Mouse (Mus musculus) heart, postnatal 0 days (tissue): Measurements from ENCODE around the gene Xpnpep1. TPM values are rescaled to one million over a fixed set of nuclear protein-coding genes. Genes with fewer than 3 reads are reported as not detected.

Experiments
- ATAC-seq: fragments of 200-750 bp; cut with Nextera tagmentation; 2 replicates; pipeline ENCODE4 v1.8.0; 2017; ENCODE audit warnings: low read depth, moderate number of reproducible peaks, moderate library complexity; ENCODE audit not compliant: insufficient read depth
- DNase-seq: peaks from one replicate; pipeline ENCODE4 v3.0.0-alpha.2; 2016; ENCODE audit warnings: low spot score
- H3K27ac ChIP-seq: fragments of 300-500 bp; sonication (generic); 2 replicates; pipeline ENCODE4 v1.5.1; 2014; ENCODE audit warnings: low read depth, mild to moderate bottlenecking
- H3K27me3 ChIP-seq: fragments of 300-500 bp; sonication (generic); 2 replicates; pipeline ENCODE4 v1.6.1; 2014; ENCODE audit warnings: low read length, mixed read lengths; ENCODE audit not compliant: control insufficient read depth, insufficient read depth
- H3K36me3 ChIP-seq: fragments of 300-500 bp; sonication (generic); replicated peaks from 2 replicates; pipeline ENCODE4 v1.6.1; 2014; ENCODE audit warnings: low read length, mixed read lengths; ENCODE audit not compliant: control insufficient read depth, insufficient read depth
- H3K4me1 ChIP-seq: fragments of 300-500 bp; sonication (generic); 2 replicates; pipeline ENCODE4 v1.6.1; 2014; ENCODE audit warnings: antibody characterized with exemption; ENCODE audit not compliant: control insufficient read depth, insufficient read depth
- H3K4me2 ChIP-seq: fragments of 300-500 bp; sonication (generic); 2 replicates; pipeline ENCODE4 v1.6.1; 2014; ENCODE audit warnings: low read depth, mild to moderate bottlenecking, low read length, moderate library complexity
- H3K4me3 ChIP-seq: fragments of 300-500 bp; sonication (generic); 2 replicates; pipeline ENCODE4 v1.5.1; 2014; ENCODE audit warnings: low read depth, low read length
- H3K9ac ChIP-seq: fragments of 300-500 bp; sonication (generic); replicated peaks from 2 replicates; pipeline ENCODE4 v1.6.1; 2014; ENCODE audit warnings: low read depth, low read length, mixed read lengths
- H3K9me3 ChIP-seq: fragments of 300-500 bp; sonication (generic); replicated peaks from 2 replicates; pipeline ENCODE4 v1.6.1; 2016; ENCODE audit warnings: low read length; ENCODE audit not compliant: control insufficient read depth
- CTCF ChIP-seq: IDR thresholded peaks from 2 replicates; pipeline ENCODE4 v1.5.1; 2016; ENCODE audit warnings: antibody characterized with exemption, control low read depth, low read depth
- EP300 ChIP-seq: IDR thresholded peaks from 2 replicates; pipeline ENCODE4 v1.6.1; 2016; ENCODE audit warnings: antibody characterized with exemption, low read depth
- WGBS: fragments of 180-500 bp; shearing (Covaris S2); extraction: QIAGEN DNeasy Blood & Tissue Kit; methylation state at CpG from one replicate; pipeline ENCODE4 v1.1.7; 2014; 5-methylcytosine and 5-hydroxymethylcytosine counted together
- polyA plus RNA-seq: library from polyadenylated mRNA; unstranded; fragments of >200 nt; fragmentation: Nextera tagmentation; extraction: Ambion mirVana; gene quantifications from 2 replicates; pipeline ENCODE4 v1.2.1, GENCODE M21; 2015
- total RNA-seq: library from RNA; depleted of rRNA; stranded (reverse); fragments of >200 nt; gene quantifications from 2 replicates; pipeline ENCODE4 v1.2.3, GENCODE M21; 2014; ENCODE audit warnings: low replicate concordance

Xpnpep1 gene
- total and polyA plus RNA-seq, 2 experiments from 2014 or later = 107 to 119 TPM

DNA sequence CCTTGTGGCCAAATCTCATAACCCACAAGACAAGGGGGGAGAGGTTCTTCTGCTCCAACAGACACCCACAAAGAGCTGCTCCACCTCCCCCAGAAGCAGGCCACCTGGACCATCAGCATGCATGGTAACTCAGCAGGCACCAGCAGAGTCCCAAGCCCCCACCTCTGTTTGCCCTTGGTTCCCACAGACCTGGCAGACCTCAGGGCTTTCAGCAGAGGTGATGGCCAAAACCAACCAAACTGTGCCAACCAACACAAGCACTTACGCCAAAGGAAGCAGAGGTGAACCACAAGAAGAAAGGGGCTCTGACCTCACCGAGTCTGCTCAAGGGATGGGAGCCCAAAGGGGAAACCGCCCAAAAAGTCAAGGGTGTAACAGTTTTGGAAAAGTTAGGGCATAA is 26.3 kb downstream of the Xpnpep1 start:
- TF ChIP-seq EP300 = no peak
- TF ChIP-seq CTCF = no peak
- H3K4me2 ChIP-seq = no peak overlapping the region
- no peak for ATAC-seq
- no peak for DNase-seq
- H3K27me3 ChIP-seq = no peaks in the 10 kb centered on the region
- H3K9ac ChIP-seq = no peak overlapping the region
- peaks cover 46% of the 10 kb centered on the region for H3K4me1 ChIP-seq
- 77% methylated on average over 3 of the region's 3 CpGs for whole genome bisulfite sequencing
- 0 out of 2 replicates have a peak overlapping the region, but pooled peaks have one; percentile 8 for H3K27ac ChIP-seq
- H3K9me3 ChIP-seq = no peaks in the 10 kb centered on the region
- no peak overlapping the region for H3K4me3 ChIP-seq
- H3K36me3 ChIP-seq = peaks cover 51% of the 10 kb centered on the region

DNA sequence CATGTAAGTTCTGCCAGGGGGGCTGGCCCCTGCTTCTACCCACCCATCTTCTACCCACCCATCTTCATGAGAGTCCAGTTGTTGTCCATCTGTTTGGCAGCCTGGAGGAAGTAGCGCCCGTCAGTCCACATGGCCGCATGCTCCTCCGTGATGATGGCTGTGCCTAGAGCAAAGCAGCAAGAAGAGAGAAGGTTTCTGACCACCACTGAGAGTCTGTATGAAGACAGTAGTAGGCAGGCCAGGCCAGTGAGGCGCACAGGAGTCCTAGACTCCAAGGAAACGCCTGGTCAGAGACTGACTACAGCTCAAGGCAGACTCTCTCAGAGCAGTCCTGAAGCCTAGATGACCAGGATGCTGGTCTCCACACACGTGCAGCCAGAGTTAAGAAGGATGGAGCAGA is 26.7 kb downstream of the Xpnpep1 start:
- 0 out of 2 replicates have a peak overlapping the region, but pooled peaks have one; percentile 8 for H3K27ac ChIP-seq
- 88% methylated on average over 7 of the region's 7 CpGs for WGBS
- TF ChIP-seq CTCF (no peak), EP300 (no peak)
- H3K27me3 ChIP-seq = no peaks in the 10 kb centered on the region
- peaks cover 50% of the 10 kb centered on the region for H3K4me1 ChIP-seq
- DNase-seq (no peak), ATAC-seq (no peak)
- H3K4me3 ChIP-seq = no peak overlapping the region
- H3K36me3 ChIP-seq = peaks cover 51% of the 10 kb centered on the region
- H3K9ac ChIP-seq = no peak overlapping the region
- H3K4me2 ChIP-seq = no peak overlapping the region
- no peaks in the 10 kb centered on the region for H3K9me3 ChIP-seq

DNA sequence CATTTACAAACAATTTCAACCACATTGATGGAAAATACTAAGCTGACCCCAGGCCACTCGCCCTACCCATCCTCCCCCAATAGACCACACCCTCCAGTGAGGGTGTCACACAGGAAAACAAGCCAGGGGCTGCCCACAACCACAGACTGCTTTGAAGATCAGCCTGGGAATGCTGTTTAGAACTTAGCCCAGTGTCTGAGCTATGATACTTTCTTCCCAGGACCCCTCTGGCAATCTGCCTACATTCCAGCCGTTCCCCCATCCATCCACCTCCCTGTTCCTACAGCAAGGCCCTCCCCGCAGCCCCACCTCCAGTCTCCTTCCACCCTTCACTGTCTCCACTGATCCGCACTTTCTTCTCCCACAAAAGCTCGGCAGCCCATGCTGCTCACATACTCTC is 29.1 kb downstream of the Xpnpep1 start:
- 45% methylated on average over 5 of the region's 5 CpGs for WGBS
- TF ChIP-seq EP300 (no peak), CTCF (no peak)
- no peak overlapping the region for H3K9ac ChIP-seq
- no peak for DNase-seq
- H3K4me3 ChIP-seq = no peak overlapping the region
- no peaks in the 10 kb centered on the region for H3K9me3 ChIP-seq
- no peaks in the 10 kb centered on the region for H3K27me3 ChIP-seq
- H3K4me2 ChIP-seq = no peak overlapping the region
- peaks cover 57% of the 10 kb centered on the region for H3K36me3 ChIP-seq
- ATAC-seq = no peak
- H3K4me1 ChIP-seq = peaks cover 55% of the 10 kb centered on the region
- H3K27ac ChIP-seq = no peak overlapping the region

DNA sequence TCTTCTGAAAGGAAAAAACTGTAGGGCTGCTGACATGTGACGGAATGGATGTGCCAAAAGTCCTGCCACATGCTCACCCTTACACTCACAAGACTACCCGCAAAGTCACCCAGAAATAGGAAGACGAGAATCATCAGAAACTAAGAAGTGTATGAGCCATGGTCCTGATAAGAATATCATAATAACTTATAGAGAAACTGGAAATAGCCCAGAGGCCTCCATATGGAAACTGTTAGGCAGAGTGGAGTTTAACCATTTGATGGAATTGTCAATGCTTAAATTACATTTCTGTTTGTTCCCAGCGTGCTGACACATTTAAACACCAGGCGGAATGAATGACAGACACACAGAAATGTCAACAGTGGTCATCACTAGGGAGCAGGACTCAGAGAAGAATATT is 31.1 kb downstream of the Xpnpep1 start:
- Histone ChIP-seq H3K4me1 (peaks cover 40% of the 10 kb centered on the region), H3K4me3 (no peak overlapping the region), H3K9ac (no peak overlapping the region), H3K9me3 (no peaks in the 10 kb centered on the region), H3K27me3 (no peaks in the 10 kb centered on the region), H3K36me3 (peaks cover 74% of the 10 kb centered on the region), H3K4me2 (no peak overlapping the region), H3K27ac (peak overlapping the region; percentile 87)
- 58% methylated on average over 5 of the region's 5 CpGs for WGBS
- ATAC-seq (no peak), DNase-seq (no peak)
- no peak for TF ChIP-seq CTCF
- no peak for TF ChIP-seq EP300

DNA sequence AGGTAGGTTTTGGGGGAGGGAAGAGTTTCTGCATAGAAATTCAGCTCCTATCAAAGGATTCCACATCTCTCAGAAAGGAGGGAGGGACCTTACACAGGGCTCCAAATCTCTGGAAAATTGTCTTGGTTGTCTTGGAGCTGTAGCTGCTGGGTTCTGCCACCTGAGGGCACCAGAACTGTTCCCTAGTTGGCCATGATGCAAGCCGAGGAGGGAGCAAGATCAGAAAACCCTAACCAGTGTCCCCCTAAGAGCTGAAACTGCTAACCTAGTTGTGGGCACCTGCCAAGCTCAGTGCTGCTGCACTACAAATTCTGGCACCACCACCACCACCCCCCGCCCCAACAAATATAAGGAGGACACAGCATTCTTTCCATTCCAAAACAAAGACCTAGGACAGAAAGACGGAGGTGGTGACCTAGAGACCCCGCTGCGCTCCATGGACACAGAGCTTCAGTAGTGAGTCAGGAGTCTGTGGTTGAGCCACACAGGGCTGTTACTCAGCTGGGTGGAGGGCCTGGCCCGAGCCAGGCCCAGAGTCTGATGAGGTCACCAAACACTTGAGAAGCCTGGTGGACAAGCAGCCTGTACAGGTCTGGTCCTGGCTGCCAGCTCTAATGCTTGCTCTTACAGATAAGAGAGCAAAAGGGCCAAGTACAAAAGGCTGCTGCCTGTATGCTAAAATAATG is 31.9 kb downstream of the Xpnpep1 start:
- DNase-seq (peak; percentile 90), ATAC-seq (peak; percentile 86)
- Histone ChIP-seq H3K27me3 (no peaks in the 10 kb centered on the region), H3K27ac (peak overlapping the region; percentile 87), H3K4me1 (peaks cover 40% of the 10 kb centered on the region), H3K36me3 (peaks cover 80% of the 10 kb centered on the region), H3K9ac (no peak overlapping the region; the same call in 1 of the 2 replicates), H3K4me2 (peak overlapping the region; percentile 38), H3K9me3 (no peaks in the 10 kb centered on the region), H3K4me3 (no peak overlapping the region)
- TF ChIP-seq EP300 (no peak), CTCF (peak; percentile 82)
- 23% methylated on average over 6 of the region's 6 CpGs for WGBS

DNA sequence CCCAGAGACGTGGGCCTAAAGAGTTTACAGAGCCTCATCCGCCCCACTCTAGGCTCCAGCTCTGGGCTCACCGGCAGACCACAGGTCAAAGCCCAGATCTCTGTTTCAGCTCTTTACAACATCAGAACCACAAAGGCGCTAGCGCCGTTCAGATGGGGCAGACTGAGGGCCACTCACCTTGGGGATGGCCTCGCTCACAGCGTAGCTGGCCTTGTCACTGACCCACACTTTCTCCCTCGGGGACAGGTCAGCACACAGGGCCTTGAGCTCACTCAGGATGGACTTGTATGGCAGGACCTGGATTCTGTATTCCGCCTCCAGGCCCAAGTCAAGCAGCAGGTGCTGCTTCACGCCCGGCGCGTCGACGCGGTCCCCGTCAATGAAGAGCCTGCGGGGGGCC is 34.0 kb downstream of the Xpnpep1 start:
- 97% methylated on average over 19 of the region's 19 CpGs for WGBS
- peaks cover 38% of the 10 kb centered on the region for H3K4me1 ChIP-seq
- H3K4me3 ChIP-seq = no peak overlapping the region
- H3K4me2 ChIP-seq = no peak overlapping the region
- no peaks in the 10 kb centered on the region for H3K9me3 ChIP-seq
- no peak for TF ChIP-seq EP300
- no peak for TF ChIP-seq CTCF
- DNase-seq = no peak
- no peaks in the 10 kb centered on the region for H3K27me3 ChIP-seq
- H3K27ac ChIP-seq = no peak overlapping the region
- H3K9ac ChIP-seq = no peak overlapping the region
- no peak for ATAC-seq
- H3K36me3 ChIP-seq = peaks cover 84% of the 10 kb centered on the region
